Mouse (Mus musculus): Measurements from ENCODE around the gene Slc9b1.

DNA sequence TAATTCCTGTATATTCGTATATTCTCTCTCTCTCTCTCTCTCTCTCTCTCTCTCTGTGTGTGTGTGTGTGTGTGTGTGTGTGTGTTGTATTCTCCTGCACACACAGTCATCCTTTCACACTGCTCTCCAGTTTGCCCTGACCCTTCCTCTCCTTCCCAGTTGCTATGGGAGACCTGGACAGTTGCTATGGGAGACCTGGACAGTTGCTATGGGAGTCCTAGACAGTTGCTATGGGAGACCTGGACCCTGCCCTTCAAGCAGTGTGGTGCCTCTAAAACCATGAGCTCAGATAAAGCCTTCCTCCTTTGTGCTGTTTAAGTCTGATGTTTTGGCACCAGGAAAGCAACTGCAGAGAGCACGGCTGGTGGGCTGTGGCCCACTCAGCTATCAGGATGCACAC is 34.1 kb upstream of the Slc9b1 start:
- TF ChIP-seq CTCF (IDR thresholded peaks at IDR 0.05; ENCODE audit: extremely low read depth, insufficient read depth, low read length) (no peak), POLR2A (IDR thresholded peaks at IDR 0.05; ENCODE audit: extremely low read depth, insufficient read depth, low read length) (no peak)
